ENCODE assay signal across 16 mouse cellular contexts in genomic region chr6:134703053-134703690, GRCm38 (mm10).
DNase-seq lines count a peak whose midpoint lies in the region; ATAC-seq and TF ChIP-seq lines count a peak whose summit lies in the region.
"Had no signal": no experiment of that assay in that cellular context is flagged by ENCODE, and none has a peak within 500 bp of the region (broad histone marks: within the 10 kb centered on the region; RNA-seq: fewer than 3 reads in every experiment).

No protein-coding gene starts in this region.

- 0 out of 2 replicates have a peak overlapping the region, but pooled peaks have one; percentile 10 for H3K9ac ChIP-seq in liver, adult 2 months (ENCODE audit: low read depth, low read length)
- H3K9ac ChIP-seq in liver, postnatal 0 days (replicated peaks), result no peak overlapping the region
- no peak overlapping the region for H3K9ac ChIP-seq in stomach, postnatal 0 days (ENCODE audit: low read length)
- H3K9ac ChIP-seq: limb, embryonic 15.5 days; stomach, embryonic 15.5 days had no signal

- TF ChIP-seq POLR2A in liver, adult 2 months (IDR thresholded peaks at IDR 0.05; ENCODE audit: extremely low read depth, insufficient read depth, low read length), result no peak

- peak; percentile 35 for DNase-seq in adrenal gland, postnatal 14 days
- no peak for DNase-seq in adrenal gland, postnatal 4 days (ENCODE audit: low spot score in 2 of 2)
- DNase-seq in liver, adult 2 months (ENCODE audit: extremely low read depth, low read depth, low spot score), result peak; percentile 100
- no peak for DNase-seq in liver
- DNase-seq in liver, postnatal 0 days, result peak; percentile 39
- no peak for DNase-seq in stomach, postnatal 0 days (ENCODE audit: low spot score)
- no peak for DNase-seq in urinary bladder, adult 18-20 months (ENCODE audit: low spot score in 2 of 2)
- no peak for DNase-seq in urinary bladder, postnatal 4 days (ENCODE audit: low spot score in 2 of 2)
- DNase-seq: cerebellum, adult 9-11 months; heart, postnatal 36 days; right cerebral cortex, postnatal 4 days; thymus, postnatal 36 days had no signal

- no peak overlapping the region for H3K4me3 ChIP-seq in liver, adult 2 months (ENCODE audit: insufficient read depth, low read depth, low read length)
- no peak overlapping the region for H3K4me3 ChIP-seq in liver, postnatal 0 days (ENCODE audit: low read depth, low read length)
- H3K4me3 ChIP-seq in stomach, postnatal 0 days (ENCODE audit: low read depth, low read length), result no peak overlapping the region
- H3K4me3 ChIP-seq: limb, embryonic 15.5 days; stomach, embryonic 15.5 days had no signal

- no peaks in the 10 kb centered on the region for H3K36me3 ChIP-seq in liver, adult 2 months (ENCODE audit: control insufficient read depth, insufficient read depth, low read length)
- H3K36me3 ChIP-seq in liver, postnatal 0 days (replicated peaks; ENCODE audit: insufficient read depth, low read length), result no peaks in the 10 kb centered on the region
- H3K36me3 ChIP-seq in stomach, postnatal 0 days (ENCODE audit: control insufficient read depth, insufficient read depth, low read length), result no peaks in the 10 kb centered on the region
- H3K36me3 ChIP-seq: limb, embryonic 15.5 days; stomach, embryonic 15.5 days had no signal

- ATAC-seq in liver, postnatal 0 days, result peak; percentile 91
- 0 out of 2 replicates have a peak, but pooled peaks have one; percentile 31 for ATAC-seq in stomach, postnatal 0 days (ENCODE audit: low FRiP score, low TSS enrichment)
- ATAC-seq: hindbrain, postnatal 0 days; Patski had no signal

- H3K4me1 ChIP-seq in liver, adult 2 months (ENCODE audit: control insufficient read depth, insufficient read depth, low read length), result peaks cover 26% of the 10 kb centered on the region
- peaks cover 27% of the 10 kb centered on the region for H3K4me1 ChIP-seq in liver, postnatal 0 days (ENCODE audit: insufficient read depth)
- H3K4me1 ChIP-seq in stomach, postnatal 0 days (replicated peaks; ENCODE audit: control insufficient read depth, insufficient read depth), result no peaks in the 10 kb centered on the region; the same call in 1 of the 2 replicates
- H3K4me1 ChIP-seq: limb, embryonic 15.5 days; stomach, embryonic 15.5 days had no signal

- TF ChIP-seq EP300 in liver, postnatal 0 days (IDR thresholded peaks at IDR 0.05; ENCODE audit: low read depth), result peak; percentile 63
- TF ChIP-seq EP300 in stomach, postnatal 0 days (optimal IDR thresholded peaks at IDR 0.05), result no peak

- WGBS in liver, adult 2 months, result 23% methylated on average over 4 of the region's 4 CpGs
- 64% methylated on average over 4 of the region's 4 CpGs for WGBS in liver, postnatal 0 days (ENCODE audit: insufficient replicate concordance)
- WGBS in stomach, postnatal 0 days, result 76% methylated on average over 4 of the region's 4 CpGs

- H3K9me3 ChIP-seq in liver, postnatal 0 days (ENCODE audit: low read length), result no peaks in the 10 kb centered on the region
- no peaks in the 10 kb centered on the region for H3K9me3 ChIP-seq in stomach, postnatal 0 days (ENCODE audit: control insufficient read depth, low read length)
- H3K9me3 ChIP-seq: limb, embryonic 15.5 days; stomach, embryonic 15.5 days had no signal

- H3K79me2 ChIP-seq in liver, adult 2 months (ENCODE audit: control insufficient read depth, insufficient read depth, low read length), result no peaks in the 10 kb centered on the region; the same call in 1 of the 2 replicates

- no peak for TF ChIP-seq CTCF in liver, adult 2 months (IDR thresholded peaks at IDR 0.05; ENCODE audit: low read depth, low read length)
- no peak for TF ChIP-seq CTCF in liver, postnatal 0 days (IDR thresholded peaks at IDR 0.05; ENCODE audit: low read depth)
- no peak for TF ChIP-seq CTCF in stomach, postnatal 0 days (IDR thresholded peaks at IDR 0.05; ENCODE audit: low read depth)

- no peaks in the 10 kb centered on the region for H3K27me3 ChIP-seq in liver, adult 2 months (ENCODE audit: control insufficient read depth, insufficient read depth, low read length)
- no peaks in the 10 kb centered on the region for H3K27me3 ChIP-seq in liver, postnatal 0 days (ENCODE audit: insufficient read depth, low read length)
- no peaks in the 10 kb centered on the region for H3K27me3 ChIP-seq in stomach, postnatal 0 days (ENCODE audit: control insufficient read depth, insufficient read depth, low read length)
- H3K27me3 ChIP-seq: limb, embryonic 15.5 days; Patski; stomach, embryonic 15.5 days had no signal

- peak overlapping the region; percentile 84 for H3K27ac ChIP-seq in liver, adult 2 months (replicated peaks; ENCODE audit: insufficient read depth, low read depth, low read length)
- peak overlapping the region; percentile 82 for H3K27ac ChIP-seq in liver, postnatal 0 days (ENCODE audit: low read depth)
- H3K27ac ChIP-seq in stomach, postnatal 0 days (replicated peaks), result no peak overlapping the region
- H3K27ac ChIP-seq: hindbrain, postnatal 0 days; limb, embryonic 15.5 days; stomach, embryonic 15.5 days had no signal

- H3K4me2 ChIP-seq in liver, postnatal 0 days (ENCODE audit: low read depth, low read length), result no peak overlapping the region
- no peak overlapping the region for H3K4me2 ChIP-seq in stomach, postnatal 0 days (replicated peaks; ENCODE audit: low read depth)
- H3K4me2 ChIP-seq: limb, embryonic 15.5 days; stomach, embryonic 15.5 days had no signal

Comparison
In these comparisons a context has a peak if more than half of its experiments do, and no peak if none do; other contexts are left out.
1. DNase-seq: peak in adrenal gland, postnatal 14 days (single experiment), liver, adult 2 months (single experiment) and liver, postnatal 0 days (single experiment); none in adrenal gland, postnatal 4 days (0 of 2), liver (single experiment), stomach, postnatal 0 days (single experiment), urinary bladder, adult 18-20 months (0 of 2) and urinary bladder, postnatal 4 days (0 of 2).